Mouse (Mus musculus) lung, embryonic 15.5 days (tissue): ENCODE data around the gene Fgf3. TPM values are rescaled to one million over a fixed set of nuclear protein-coding genes. Genes with fewer than 3 reads are reported as not detected.

Source experiments
- ATAC-seq: fragments of 200-750 bp; cut with Nextera tagmentation; 2 replicates; pipeline ENCODE4 v1.8.0; 2017; ENCODE audit warnings: moderate number of reproducible peaks, borderline replicate concordance; ENCODE audit not compliant: low FRiP score, low TSS enrichment; ENCODE audit errors: extremely low read depth
- H3K27ac ChIP-seq: fragments of 300-500 bp; sonication (generic); 2 replicates; pipeline ENCODE4 v1.5.1; 2015; ENCODE audit warnings: moderate library complexity, mild to moderate bottlenecking, inconsistent platforms
- H3K27me3 ChIP-seq: fragments of 300-500 bp; sonication (generic); 2 replicates; pipeline ENCODE4 v1.6.1; 2015; ENCODE audit warnings: inconsistent platforms
- H3K36me3 ChIP-seq: fragments of 300-500 bp; sonication (generic); 2 replicates; pipeline ENCODE4 v1.6.1; 2015; ENCODE audit warnings: inconsistent platforms
- H3K4me1 ChIP-seq: fragments of 300-500 bp; sonication (generic); 2 replicates; pipeline ENCODE4 v1.6.1; 2015; ENCODE audit warnings: inconsistent platforms
- H3K4me2 ChIP-seq: fragments of 300-500 bp; sonication (generic); 2 replicates; pipeline ENCODE4 v1.6.1; 2015; ENCODE audit warnings: inconsistent platforms, mild to moderate bottlenecking, moderate library complexity
- H3K4me3 ChIP-seq: fragments of 300-500 bp; sonication (generic); 2 replicates; pipeline ENCODE4 v1.5.1; 2015; ENCODE audit warnings: mild to moderate bottlenecking, inconsistent platforms
- H3K9ac ChIP-seq: fragments of 300-500 bp; sonication (generic); 2 replicates; pipeline ENCODE4 v1.6.1; 2015; ENCODE audit warnings: inconsistent platforms
- H3K9me3 ChIP-seq: fragments of 300-500 bp; sonication (generic); 2 replicates; pipeline ENCODE4 v1.6.1; 2016; ENCODE audit warnings: inconsistent platforms
- WGBS: fragments of 180-500 bp; shearing (Covaris S2); methylation state at CpG from one replicate; pipeline ENCODE4 v1.1.7; 2015; 5-methylcytosine and 5-hydroxymethylcytosine counted together
- polyA plus RNA-seq: library from polyadenylated mRNA; unstranded; fragments of >200 nt; fragmentation: Nextera tagmentation; extraction: Ambion mirVana; gene quantifications from 2 replicates; pipeline ENCODE4 v1.2.1, GENCODE M21; 2015

The Fgf3 gene
- not detected in 2 replicates for polyA plus RNA-seq

GRCm38 (mm10) chr7:144837891-144838488, at the start of gene Fgf3:
TSS of gene Fgf3 (plus strand) at chr7:144838083.
- ATAC-seq: no peak
- no peak within 1 kb of the TSS for H3K9ac ChIP-seq
- peaks cover 79% of the 10 kb centered on the region for H3K27me3 ChIP-seq
- H3K27ac ChIP-seq: no peak within 1 kb of the TSS
- H3K36me3 ChIP-seq: no peaks in the 10 kb centered on the region
- 3% methylated on average over 43 of the region's 43 CpGs for WGBS
- H3K4me3 ChIP-seq: peak within 1 kb of the TSS; percentile 36
- H3K9me3 ChIP-seq: no peaks in the 10 kb centered on the region
- peaks cover 12% of the 10 kb centered on the region for H3K4me1 ChIP-seq
- H3K4me2 ChIP-seq: peak within 1 kb of the TSS; percentile 66

DNA sequence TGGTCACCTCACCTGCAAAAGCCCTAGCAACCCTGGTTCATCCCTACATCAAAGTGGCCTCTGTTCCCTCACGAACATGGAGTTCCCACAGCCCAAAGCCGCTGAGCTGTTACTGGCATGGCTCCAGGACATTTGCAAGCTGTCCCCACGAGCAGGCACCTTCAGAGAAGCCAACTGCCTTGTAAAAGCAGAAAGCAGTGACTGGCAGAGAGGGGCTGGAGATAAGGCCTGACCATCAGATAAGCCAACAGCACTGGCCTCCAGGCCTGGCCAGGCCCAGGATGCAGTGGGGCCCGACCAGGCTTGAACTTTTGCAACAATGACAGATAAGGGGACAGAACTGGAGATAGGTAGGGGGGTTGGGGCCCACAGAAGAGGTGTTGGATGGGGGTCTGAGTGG, 49.3 kb upstream of the Fgf3 start:
- Histone ChIP-seq H3K9ac (no peak overlapping the region), H3K4me3 (no peak overlapping the region), H3K4me1 (peaks cover 5% of the 10 kb centered on the region; the same call in 1 of the 2 replicates), H3K27ac (no peak overlapping the region), H3K27me3 (no peaks in the 10 kb centered on the region; the same call in 1 of the 2 replicates), H3K4me2 (no peak overlapping the region), H3K9me3 (no peaks in the 10 kb centered on the region), H3K36me3 (no peaks in the 10 kb centered on the region)
- WGBS: 26% methylated on average over 4 of the region's 4 CpGs
- ATAC-seq: no peak; the same call in 1 of the 2 replicates

DNA sequence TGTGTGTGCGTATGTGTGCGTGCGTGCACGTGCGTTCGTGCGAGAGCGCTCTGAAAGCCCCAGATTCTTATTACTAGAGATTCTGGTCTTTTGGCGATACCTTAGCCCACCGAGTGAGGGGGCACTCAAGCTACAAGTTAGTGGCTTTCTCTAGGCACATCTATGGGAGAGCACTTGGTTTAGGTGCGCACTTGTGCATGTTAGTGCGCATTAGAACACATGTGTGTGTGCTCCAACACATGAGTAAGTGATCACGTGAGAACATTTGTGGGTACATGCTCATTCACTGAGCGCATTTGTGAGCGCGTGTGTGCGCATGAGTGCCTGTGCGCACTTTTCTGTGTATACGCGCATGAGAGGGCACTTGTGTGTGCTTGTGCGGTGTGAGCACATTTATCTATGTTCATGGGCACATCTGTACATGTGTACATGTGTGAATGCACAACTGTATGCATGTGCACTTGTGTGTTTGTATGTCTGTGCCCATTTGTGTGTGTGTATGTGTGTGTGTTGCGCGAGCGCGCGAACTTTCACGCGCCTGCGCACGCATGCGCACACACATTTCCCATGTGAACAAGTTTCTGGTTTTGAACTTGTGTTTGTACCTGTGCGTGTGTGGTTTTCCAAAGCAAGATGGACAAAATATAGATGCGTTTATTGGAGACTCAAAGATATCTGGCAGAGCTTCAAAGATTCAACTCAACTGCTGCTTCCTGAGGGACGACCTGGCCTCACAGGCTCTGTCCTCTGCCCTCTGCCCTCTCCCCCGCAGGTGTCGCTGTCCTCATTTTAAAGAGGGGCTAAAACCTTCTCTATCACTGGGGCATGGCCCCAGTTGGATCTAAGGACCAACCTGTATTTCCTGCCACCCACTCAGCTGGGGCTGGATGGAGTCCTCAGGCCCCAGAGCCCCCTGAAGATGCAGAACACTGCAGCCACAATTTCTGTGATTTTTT, 48.0 kb upstream of the Fgf3 start:
- H3K4me3 ChIP-seq: peak overlapping the region; percentile 12
- H3K4me2 ChIP-seq: peak overlapping the region; percentile 37
- no peaks in the 10 kb centered on the region for H3K36me3 ChIP-seq
- 0 out of 2 replicates have a peak, but pooled peaks have one; percentile 10 for ATAC-seq
- H3K27ac ChIP-seq: no peak overlapping the region
- H3K4me1 ChIP-seq: peaks cover 5% of the 10 kb centered on the region; the same call in 1 of the 2 replicates
- no peaks in the 10 kb centered on the region for H3K9me3 ChIP-seq
- H3K27me3 ChIP-seq: no peaks in the 10 kb centered on the region; the same call in 1 of the 2 replicates
- 52% methylated on average over 36 of the region's 36 CpGs for WGBS
- H3K9ac ChIP-seq: no peak overlapping the region

- no peaks in the 10 kb centered on the region for H3K36me3 ChIP-seq
- no peak overlapping the region for H3K9ac ChIP-seq
- ATAC-seq: no peak
- no peaks in the 10 kb centered on the region; the same call in 1 of the 2 replicates for H3K27me3 ChIP-seq
- H3K4me2 ChIP-seq: no peak overlapping the region
- no peaks in the 10 kb centered on the region for H3K9me3 ChIP-seq
- 88% methylated on average over 7 of the region's 7 CpGs for WGBS
- H3K4me1 ChIP-seq: peaks cover 5% of the 10 kb centered on the region; the same call in 1 of the 2 replicates
- no peak overlapping the region for H3K4me3 ChIP-seq
- H3K27ac ChIP-seq: no peak overlapping the region
Measured at GRCm38 (mm10) chr7:144791426-144791825, 46.5 kb upstream of the Fgf3 start.

DNA sequence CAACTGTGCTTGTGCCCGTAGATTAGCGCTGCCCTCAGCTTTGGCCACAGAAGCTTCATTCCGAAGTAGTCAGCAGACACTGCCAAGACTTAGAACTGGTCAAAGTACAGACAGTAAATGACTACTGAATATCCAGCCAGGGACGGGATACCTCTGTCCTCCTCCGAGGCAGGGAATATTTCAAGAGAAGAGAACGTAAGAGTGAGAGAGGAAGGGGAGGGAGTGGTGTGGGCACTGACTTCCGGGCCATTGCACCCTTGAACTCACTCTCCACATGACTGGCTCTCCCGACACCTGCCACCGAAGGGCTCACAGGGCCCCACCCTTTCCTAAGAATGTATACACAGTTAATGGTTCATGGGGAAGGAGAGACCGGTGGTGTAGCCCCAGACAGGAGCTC, 44.6 kb upstream of the Fgf3 start:
- no peak for ATAC-seq
- H3K36me3 ChIP-seq: no peaks in the 10 kb centered on the region
- H3K9ac ChIP-seq: no peak overlapping the region
- H3K4me3 ChIP-seq: no peak overlapping the region
- H3K9me3 ChIP-seq: no peaks in the 10 kb centered on the region
- H3K4me2 ChIP-seq: no peak overlapping the region
- H3K27me3 ChIP-seq: no peaks in the 10 kb centered on the region; the same call in 1 of the 2 replicates
- WGBS: 60% methylated on average over 10 of the region's 10 CpGs
- H3K27ac ChIP-seq: no peak overlapping the region
- H3K4me1 ChIP-seq: peaks cover 2% of the 10 kb centered on the region; the same call in 1 of the 2 replicates

DNA sequence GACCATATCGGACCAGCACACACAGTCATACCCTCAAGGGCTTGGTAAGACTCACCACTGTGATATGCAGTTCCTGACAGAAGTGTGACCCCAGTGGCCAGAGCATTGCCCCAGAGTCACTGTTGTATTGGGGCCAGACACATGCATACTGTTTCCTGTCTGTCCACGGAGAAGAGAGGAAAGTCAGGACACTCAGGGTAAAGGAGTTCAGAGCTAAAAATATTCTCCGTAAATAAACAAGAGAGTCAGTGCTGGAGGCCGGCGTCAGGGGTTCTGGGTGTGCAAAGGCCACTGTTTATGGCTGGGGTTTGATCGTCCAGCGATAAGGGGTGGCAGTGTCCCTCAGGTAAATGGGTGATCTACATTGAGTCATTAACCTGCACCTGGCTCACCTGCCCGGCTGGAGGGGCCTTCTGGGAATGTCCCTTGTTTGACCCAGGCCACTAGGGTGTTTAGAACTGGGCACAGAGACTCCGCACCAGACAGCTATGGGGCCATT, 41.9 kb upstream of the Fgf3 start:
- WGBS: 44% methylated on average over 9 of the region's 9 CpGs
- H3K9ac ChIP-seq: no peak overlapping the region
- H3K36me3 ChIP-seq: no peaks in the 10 kb centered on the region
- H3K4me1 ChIP-seq: no peaks in the 10 kb centered on the region
- no peak overlapping the region for H3K4me2 ChIP-seq
- no peak for ATAC-seq
- no peaks in the 10 kb centered on the region for H3K27me3 ChIP-seq
- H3K27ac ChIP-seq: no peak overlapping the region
- no peak overlapping the region for H3K4me3 ChIP-seq
- H3K9me3 ChIP-seq: no peaks in the 10 kb centered on the region

DNA sequence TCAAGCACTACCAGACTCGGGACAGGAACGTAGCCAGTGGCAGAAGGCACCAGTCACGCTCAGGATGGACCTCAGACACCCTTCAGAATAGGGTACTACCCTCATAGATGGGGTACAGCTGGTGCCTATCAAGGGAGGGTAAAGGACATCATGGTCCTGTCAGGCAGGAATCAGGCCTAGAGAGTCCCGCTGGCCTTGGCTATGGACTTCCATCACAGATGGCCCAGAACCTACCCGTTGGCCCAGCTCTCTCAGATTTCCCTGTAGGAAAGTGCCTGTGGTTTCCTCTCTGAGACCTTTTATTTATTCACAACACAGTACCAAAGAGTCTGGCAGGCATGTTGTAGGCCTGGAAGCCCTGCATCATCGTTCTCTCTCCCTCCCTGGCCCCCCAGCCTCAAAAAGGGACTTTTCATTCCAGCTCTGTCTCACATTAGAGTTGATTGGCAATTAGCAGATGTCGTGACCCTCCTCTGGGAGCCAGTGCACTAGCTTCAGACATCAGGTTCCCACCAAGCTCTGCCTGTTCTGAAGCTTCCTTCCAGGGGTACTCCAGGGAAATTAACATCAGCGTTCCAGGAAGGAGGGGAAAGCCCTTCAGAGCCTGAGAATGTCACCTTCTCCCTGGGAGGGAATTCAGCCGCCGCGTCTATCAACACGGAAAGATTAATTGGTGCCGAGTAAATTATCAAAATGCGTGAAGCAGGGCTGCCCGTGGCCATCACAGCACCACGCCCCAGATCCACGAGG, 40.7 kb upstream of the Fgf3 start:
- Histone ChIP-seq H3K36me3 (no peaks in the 10 kb centered on the region), H3K9me3 (no peaks in the 10 kb centered on the region), H3K27ac (no peak overlapping the region), H3K4me1 (no peaks in the 10 kb centered on the region), H3K4me2 (no peak overlapping the region), H3K9ac (no peak overlapping the region), H3K27me3 (no peaks in the 10 kb centered on the region), H3K4me3 (no peak overlapping the region)
- WGBS: 66% methylated on average over 17 of the region's 17 CpGs
- no peak for ATAC-seq

- H3K4me1 ChIP-seq: no peaks in the 10 kb centered on the region
- no peak overlapping the region for H3K4me3 ChIP-seq
- 26% methylated on average over 1 of the region's 1 CpGs for WGBS
- H3K36me3 ChIP-seq: no peaks in the 10 kb centered on the region
- H3K9ac ChIP-seq: no peak overlapping the region
- H3K27me3 ChIP-seq: no peaks in the 10 kb centered on the region; the same call in 1 of the 2 replicates
- no peak overlapping the region for H3K4me2 ChIP-seq
- H3K9me3 ChIP-seq: no peaks in the 10 kb centered on the region
- no peak for ATAC-seq
- no peak overlapping the region for H3K27ac ChIP-seq
Measured at GRCm38 (mm10) chr7:144798471-144798870, 39.4 kb upstream of the Fgf3 start.

DNA sequence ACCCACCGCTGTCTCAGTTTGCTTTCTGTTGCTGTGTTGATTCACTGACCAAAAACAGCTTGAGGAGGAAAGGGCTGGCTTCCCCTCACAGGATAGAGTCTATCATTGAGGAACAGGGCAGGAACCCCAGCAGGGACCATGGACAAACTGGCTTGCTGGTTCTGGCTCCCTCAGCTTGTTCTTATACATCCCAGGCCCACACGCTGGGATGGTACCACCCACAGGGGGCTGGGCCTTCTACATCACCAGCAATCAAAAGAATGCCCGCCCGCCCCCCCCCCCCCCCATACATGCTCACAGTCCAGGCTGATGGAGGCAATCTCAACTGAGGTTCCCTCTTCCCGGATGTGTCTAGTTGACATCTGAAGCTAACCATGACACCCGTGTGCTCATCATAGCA, 30.8 kb upstream of the Fgf3 start:
- H3K36me3 ChIP-seq: no peaks in the 10 kb centered on the region
- H3K4me1 ChIP-seq: 0 out of 2 replicates have a peak, but pooled peaks cover 4% of the 10 kb centered on the region
- H3K4me3 ChIP-seq: no peak overlapping the region
- ATAC-seq: no peak
- no peak overlapping the region for H3K27ac ChIP-seq
- peaks cover 5% of the 10 kb centered on the region; the same call in 1 of the 2 replicates for H3K27me3 ChIP-seq
- no peak overlapping the region for H3K9ac ChIP-seq
- WGBS: 55% methylated on average over 6 of the region's 6 CpGs
- H3K4me2 ChIP-seq: no peak overlapping the region
- H3K9me3 ChIP-seq: no peaks in the 10 kb centered on the region

DNA sequence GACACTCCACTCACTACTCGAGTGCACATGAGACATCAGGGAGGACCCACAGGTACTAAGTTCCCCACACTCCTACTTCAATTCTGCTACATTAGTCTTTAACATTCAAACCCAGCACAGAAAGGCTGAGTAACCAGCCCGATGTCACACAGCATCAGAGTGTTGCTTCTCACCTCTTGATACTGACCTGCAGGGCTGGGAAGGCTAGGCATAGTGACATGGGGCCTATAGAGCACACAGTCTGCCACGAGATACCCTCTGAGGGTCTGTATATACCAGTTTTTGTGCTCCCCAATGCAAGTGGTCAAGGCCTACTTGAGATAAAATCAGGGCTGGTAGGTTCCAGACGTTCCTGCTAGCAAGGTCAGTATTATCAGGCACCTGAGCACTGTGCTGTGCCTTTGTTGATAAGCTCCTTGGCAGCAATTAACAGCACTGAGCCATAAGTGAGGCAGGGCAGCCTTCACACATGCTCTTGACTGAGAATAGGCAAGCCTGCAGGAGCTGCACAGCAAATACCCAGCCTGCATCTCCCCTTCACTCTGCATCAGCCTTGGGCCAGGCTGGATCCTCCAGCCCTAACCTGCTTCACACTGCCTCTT, 29.8 kb upstream of the Fgf3 start:
- Histone ChIP-seq H3K36me3 (no peaks in the 10 kb centered on the region), H3K27ac (no peak overlapping the region), H3K4me3 (no peak overlapping the region), H3K4me2 (no peak overlapping the region), H3K27me3 (peaks cover 5% of the 10 kb centered on the region; the same call in 1 of the 2 replicates), H3K4me1 (0 out of 2 replicates have a peak, but pooled peaks cover 5% of the 10 kb centered on the region), H3K9ac (no peak overlapping the region), H3K9me3 (no peaks in the 10 kb centered on the region)
- 63% methylated on average over 4 of the region's 4 CpGs for WGBS
- ATAC-seq: no peak

DNA sequence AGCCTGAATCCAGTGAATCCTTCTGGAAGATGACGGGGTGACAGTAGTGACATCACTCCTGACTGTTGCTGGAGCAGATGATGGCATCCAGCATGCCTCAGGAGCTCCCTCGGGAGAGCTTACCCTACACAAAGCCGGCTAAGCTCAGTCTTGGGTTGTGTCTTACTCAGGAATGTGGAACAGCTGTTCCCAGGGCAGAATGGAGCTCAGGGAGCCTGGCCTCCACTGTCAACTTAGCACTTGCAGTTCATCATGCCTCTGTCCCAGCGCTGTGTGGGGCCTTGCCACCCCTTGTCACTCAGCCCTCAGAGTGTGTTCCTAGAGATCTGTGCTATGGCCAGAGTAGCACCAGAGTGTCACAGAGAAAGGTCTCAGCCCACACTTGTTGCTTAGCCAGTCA, 26.4 kb upstream of the Fgf3 start:
- Histone ChIP-seq H3K27ac (no peak overlapping the region), H3K27me3 (no peaks in the 10 kb centered on the region), H3K4me2 (no peak overlapping the region), H3K9ac (no peak overlapping the region), H3K36me3 (no peaks in the 10 kb centered on the region), H3K9me3 (no peaks in the 10 kb centered on the region), H3K4me1 (0 out of 2 replicates have a peak, but pooled peaks cover 5% of the 10 kb centered on the region), H3K4me3 (no peak overlapping the region)
- peak; percentile 88; the same call in 1 of the 2 replicates for ATAC-seq
- 22% methylated on average over 4 of the region's 4 CpGs for WGBS
